Mouse (Mus musculus) liver, adult 2 months (tissue): ENCODE measurements at regions not wholly inside any gene's neighbourhood (a gene's known extent, or its start where the extent isn't known, plus 50 kb on each side); places are given as distances from the start of the nearest gene placed in this dataset.

ENCODE experiments used
- DNase-seq: peaks from one replicate; pipeline ENCODE4 v3.0.0-alpha.2; 2011; ENCODE audit warnings: low read depth, low spot score; ENCODE audit errors: extremely low read depth
- H3K27ac ChIP-seq: fragments of 200-500 bp; replicated peaks from 2 replicates; pipeline ENCODE4 v1.5.1; 2012; ENCODE audit warnings: low read depth, mild to moderate bottlenecking, control low read depth, inconsistent platforms, low read length; ENCODE audit not compliant: insufficient read depth
- H3K27me3 ChIP-seq: fragments of 200-500 bp; 2 replicates; pipeline ENCODE4 v1.6.1; 2012; ENCODE audit warnings: mild to moderate bottlenecking, moderate library complexity, low read length, inconsistent platforms; ENCODE audit not compliant: control insufficient read depth, insufficient read depth
- H3K36me3 ChIP-seq: fragments of 200-500 bp; 2 replicates; pipeline ENCODE4 v1.6.1; 2012; ENCODE audit warnings: low read length, inconsistent platforms; ENCODE audit not compliant: control insufficient read depth, insufficient read depth
- H3K4me1 ChIP-seq: fragments of 200-500 bp; 2 replicates; pipeline ENCODE4 v1.6.1; 2011; ENCODE audit warnings: low read length; ENCODE audit not compliant: control insufficient read depth, insufficient read depth
- H3K4me3 ChIP-seq: fragments of 200-500 bp; 2 replicates; pipeline ENCODE4 v1.5.1; 2011; ENCODE audit warnings: low read depth, mild to moderate bottlenecking, control low read depth, low read length, moderate library complexity; ENCODE audit not compliant: insufficient read depth
- H3K79me2 ChIP-seq: fragments of 200-500 bp; 2 replicates; pipeline ENCODE4 v1.6.1; 2012; ENCODE audit warnings: inconsistent platforms, mild to moderate bottlenecking, low read length, moderate library complexity; ENCODE audit not compliant: control insufficient read depth, insufficient read depth
- H3K9ac ChIP-seq: fragments of 200-500 bp; 2 replicates; pipeline ENCODE4 v1.6.1; 2012; ENCODE audit warnings: low read depth, mild to moderate bottlenecking, control low read depth, inconsistent platforms, low read length
- CTCF ChIP-seq: fragments of 200-500 bp; IDR thresholded peaks from 2 replicates; pipeline ENCODE4 v1.5.1; 2011; ENCODE audit warnings: low read depth, low read length, control low read depth
- POLR2A ChIP-seq: fragments of 200-500 bp; IDR thresholded peaks from 2 replicates; pipeline ENCODE4 v1.6.1; 2011; ENCODE audit warnings: low read length, control low read depth; ENCODE audit not compliant: insufficient read depth; ENCODE audit errors: extremely low read depth
- WGBS: fragments of 180-500 bp; shearing (Covaris S2); methylation state at CpG from one replicate; pipeline ENCODE4 v1.1.7; 2018; 5-methylcytosine and 5-hydroxymethylcytosine counted together

- no peaks in the 10 kb centered on the region for H3K27me3 ChIP-seq
- DNase-seq, result no peak
- WGBS, result 84% methylated on average over 1 of the region's 1 CpGs
- H3K4me3 ChIP-seq, result no peak overlapping the region
- no peak overlapping the region for H3K9ac ChIP-seq
- no peaks in the 10 kb centered on the region for H3K4me1 ChIP-seq
- no peaks in the 10 kb centered on the region for H3K79me2 ChIP-seq
- H3K27ac ChIP-seq, result no peak overlapping the region
- TF ChIP-seq POLR2A (no peak), CTCF (no peak)
- no peaks in the 10 kb centered on the region for H3K36me3 ChIP-seq
Measured at GRCm38 (mm10) chr1:183634836-183635235, 216.8 kb downstream of the Hhipl2 start.

GRCm38 (mm10) chr1:183637214-183637613 is 219.2 kb downstream of the Hhipl2 start:
- H3K27me3 ChIP-seq, result no peaks in the 10 kb centered on the region

GRCm38 (mm10) chr1:183639332-183639731 is 221.3 kb downstream of the Hhipl2 start:
- no peak overlapping the region for H3K27ac ChIP-seq
- no peaks in the 10 kb centered on the region for H3K36me3 ChIP-seq
- H3K9ac ChIP-seq, result no peak overlapping the region
- no peaks in the 10 kb centered on the region for H3K4me1 ChIP-seq
- 30% methylated on average over 7 of the region's 7 CpGs for WGBS
- H3K4me3 ChIP-seq, result no peak overlapping the region
- no peaks in the 10 kb centered on the region for H3K27me3 ChIP-seq
- no peak for TF ChIP-seq POLR2A
- TF ChIP-seq CTCF, result no peak
- DNase-seq, result no peak
- H3K79me2 ChIP-seq, result no peaks in the 10 kb centered on the region

More at GRCm38 (mm10) chr1:183637214-183637613, 219.2 kb downstream of the Hhipl2 start:
- H3K4me3 ChIP-seq, result no peak overlapping the region
- H3K4me1 ChIP-seq, result no peaks in the 10 kb centered on the region
- H3K79me2 ChIP-seq, result no peaks in the 10 kb centered on the region
- TF ChIP-seq POLR2A, result no peak
- TF ChIP-seq CTCF, result no peak
- no peaks in the 10 kb centered on the region for H3K36me3 ChIP-seq
- whole genome bisulfite sequencing, result 90% methylated on average over 8 of the region's 8 CpGs
- no peak overlapping the region for H3K27ac ChIP-seq
- no peak for DNase-seq
- H3K9ac ChIP-seq, result no peak overlapping the region

- DNase-seq, result no peak
- no peak for TF ChIP-seq POLR2A
- TF ChIP-seq CTCF, result no peak
- no peak overlapping the region for H3K9ac ChIP-seq
- H3K36me3 ChIP-seq, result no peaks in the 10 kb centered on the region
- H3K79me2 ChIP-seq, result no peaks in the 10 kb centered on the region
- WGBS, result 75% methylated on average over 8 of the region's 8 CpGs
- no peaks in the 10 kb centered on the region for H3K4me1 ChIP-seq
- no peaks in the 10 kb centered on the region for H3K27me3 ChIP-seq
- H3K4me3 ChIP-seq, result no peak overlapping the region
- no peak overlapping the region for H3K27ac ChIP-seq
Measured at GRCm38 (mm10) chr1:183640568-183640967, 222.6 kb downstream of the Hhipl2 start.

- H3K27ac ChIP-seq, result no peak overlapping the region
- H3K36me3 ChIP-seq, result no peaks in the 10 kb centered on the region
- H3K27me3 ChIP-seq, result no peaks in the 10 kb centered on the region
- no peak overlapping the region for H3K9ac ChIP-seq
- no peaks in the 10 kb centered on the region for H3K4me1 ChIP-seq
- no peaks in the 10 kb centered on the region for H3K79me2 ChIP-seq
- no peak overlapping the region for H3K4me3 ChIP-seq
- no peak for DNase-seq
- no peak for TF ChIP-seq CTCF
- no peak for TF ChIP-seq POLR2A
- WGBS, result 51% methylated on average over 2 of the region's 2 CpGs
Measured at GRCm38 (mm10) chr1:183644001-183644400, 226.0 kb downstream of the Hhipl2 start.

GRCm38 (mm10) chr1:183653878-183654277 is 235.9 kb downstream of the Hhipl2 start:
- no peak overlapping the region for H3K9ac ChIP-seq
- no peaks in the 10 kb centered on the region for H3K4me1 ChIP-seq
- no peak overlapping the region for H3K4me3 ChIP-seq
- no peaks in the 10 kb centered on the region for H3K27me3 ChIP-seq
- 51% methylated on average over 6 of the region's 6 CpGs for WGBS
- no peaks in the 10 kb centered on the region for H3K36me3 ChIP-seq
- DNase-seq, result no peak
- TF ChIP-seq POLR2A (no peak), CTCF (no peak)
- H3K79me2 ChIP-seq, result no peaks in the 10 kb centered on the region
- H3K27ac ChIP-seq, result no peak overlapping the region
